Mouse (Mus musculus): Measurements from ENCODE around the gene Nme7.

The Nme7 gene

DNA sequence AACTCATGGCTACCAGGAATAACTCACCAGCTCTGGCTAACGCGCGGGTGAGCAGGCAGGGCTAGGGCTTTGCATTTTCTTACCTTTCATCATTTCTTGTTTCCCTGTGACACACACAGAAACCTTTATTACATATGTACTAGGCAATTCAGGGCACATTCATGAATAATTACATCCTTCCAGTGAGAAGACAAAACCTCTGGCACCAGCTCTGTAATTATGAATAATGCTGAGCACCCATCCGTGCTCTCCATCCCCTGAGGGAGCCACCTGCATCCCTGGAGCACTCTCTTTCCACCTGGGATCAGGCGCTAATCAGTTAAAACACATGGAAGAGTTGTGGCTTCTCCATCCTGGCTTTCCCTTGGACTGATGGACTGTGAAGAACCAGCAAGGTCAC is at the start of gene Nme7:
Gene Nme7 (plus strand): TSS at position 301 of the 400 bp plus-strand sequence.
- no peak for TF ChIP-seq GATA4 (IDR thresholded peaks at IDR 0.05; ENCODE audit: insufficient replicate concordance, low read length)

GRCm38 (mm10) chr1:164254836-164255235 is 49.1 kb upstream of the Nme7 start:
- TF ChIP-seq GATA4 (IDR thresholded peaks at IDR 0.05; ENCODE audit: insufficient replicate concordance, low read length): no peak

DNA sequence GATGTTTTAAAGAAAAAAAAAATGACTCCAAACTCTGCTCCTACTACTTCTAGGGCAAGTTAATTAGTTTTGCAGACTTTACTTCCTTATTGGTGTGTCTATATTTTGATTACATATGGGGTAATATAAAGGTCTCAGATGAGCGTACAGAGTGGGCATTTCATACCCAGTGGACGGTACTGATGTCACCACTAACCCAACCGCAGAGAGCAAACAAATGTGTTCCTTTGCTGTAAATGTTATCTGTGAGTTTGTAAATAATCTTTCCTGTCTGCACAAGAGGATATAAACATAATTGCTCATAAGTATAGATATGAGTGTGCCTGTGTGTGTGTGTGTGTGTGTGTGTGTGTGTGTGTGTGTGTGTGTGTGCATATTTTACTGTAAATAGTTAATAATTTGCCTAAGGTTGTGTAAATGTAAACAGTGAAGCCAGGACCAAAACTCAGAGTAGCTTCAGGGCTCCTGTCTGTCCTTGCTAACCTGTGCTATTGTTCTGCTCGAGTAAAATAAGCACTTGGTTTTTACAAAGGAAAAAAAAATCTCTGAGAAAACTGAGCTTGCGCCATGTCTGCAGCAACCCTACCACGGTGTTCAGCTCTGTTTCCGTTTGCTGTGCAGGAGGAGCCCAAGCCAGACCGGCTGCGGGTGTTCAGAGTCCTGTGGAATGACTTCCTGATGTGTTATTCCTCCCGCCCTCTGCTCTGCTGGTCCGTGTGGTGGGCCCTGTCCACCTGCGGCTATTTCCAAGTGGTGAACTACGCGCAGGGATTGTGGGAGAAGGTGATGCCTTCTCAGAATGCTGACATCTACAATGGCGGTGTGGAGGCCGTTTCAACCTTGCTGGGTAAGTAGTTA is 43.5 kb upstream of the Nme7 start:
- TF ChIP-seq GATA4 (IDR thresholded peaks at IDR 0.05; ENCODE audit: insufficient replicate concordance, low read length): no peak

DNA sequence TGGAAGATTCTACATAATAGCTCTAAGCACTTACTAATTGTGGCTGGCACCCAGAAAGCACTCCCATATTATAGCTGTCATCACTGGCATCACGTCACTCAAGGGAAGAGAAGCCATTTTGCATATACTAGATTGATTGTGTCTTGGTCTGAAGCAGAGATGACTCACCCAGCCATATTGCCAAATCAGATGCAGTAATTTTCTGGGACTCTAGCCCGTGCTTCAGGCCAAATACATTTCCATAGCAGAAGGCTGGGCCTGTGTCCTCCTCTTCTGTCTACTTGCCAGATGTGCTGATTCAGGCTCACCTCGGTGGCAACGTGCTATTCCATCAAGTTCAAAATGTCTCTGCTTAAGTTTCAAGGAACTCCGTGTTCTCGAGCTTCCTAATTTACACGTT is 42.4 kb upstream of the Nme7 start:
- no peak for TF ChIP-seq GATA4 (IDR thresholded peaks at IDR 0.05; ENCODE audit: insufficient replicate concordance, low read length)

DNA sequence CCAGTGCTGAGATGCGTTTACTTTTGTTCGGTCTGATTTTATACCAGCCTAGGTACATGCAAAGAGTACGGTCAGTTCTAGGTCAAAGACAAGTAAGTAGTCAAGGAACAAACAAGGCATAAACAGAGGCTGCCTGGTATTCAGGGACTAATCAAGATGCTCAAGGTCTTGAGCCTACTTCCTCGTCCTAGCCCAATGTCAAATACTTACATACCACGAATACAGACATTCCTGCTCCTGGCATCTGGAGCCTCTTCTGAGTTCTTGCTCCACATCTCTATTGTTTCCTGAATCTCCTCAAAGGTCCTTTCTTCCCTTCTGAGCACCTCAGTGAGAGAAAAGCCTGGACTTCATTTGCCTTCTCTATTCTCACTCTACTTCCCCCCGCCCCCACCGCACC is 33.0 kb upstream of the Nme7 start:
- no peak for TF ChIP-seq GATA4 (IDR thresholded peaks at IDR 0.05; ENCODE audit: insufficient replicate concordance, low read length)

DNA sequence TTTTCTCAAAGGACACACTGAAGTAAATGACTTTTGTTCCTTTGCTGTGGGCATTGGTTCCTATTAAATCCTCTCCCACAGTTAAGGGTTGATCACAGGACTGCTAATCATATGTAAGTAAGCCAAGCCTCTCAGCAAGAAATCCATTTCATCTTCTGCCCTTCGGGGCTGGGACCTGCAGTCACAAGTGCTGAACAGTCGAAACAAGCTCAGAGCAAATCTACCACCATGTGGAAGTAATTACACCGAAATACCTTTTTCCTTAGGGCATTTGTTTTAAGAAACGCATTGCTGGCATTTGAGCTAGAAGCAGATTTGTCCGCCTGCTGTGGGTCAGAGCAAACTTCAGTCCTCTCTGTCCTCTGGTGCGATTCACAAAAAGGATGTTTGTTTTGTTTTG is 30.3 kb upstream of the Nme7 start:
- no peak for TF ChIP-seq GATA4 (IDR thresholded peaks at IDR 0.05; ENCODE audit: insufficient replicate concordance, low read length)

- TF ChIP-seq GATA4 (IDR thresholded peaks at IDR 0.05; ENCODE audit: insufficient replicate concordance, low read length): no peak
These were observed 28.4 kb upstream of the Nme7 start, which contains the start of gene Ccdc181 for GRCm38 (mm10) chr1:164275455-164275954. Gene Ccdc181 (plus strand): TSS chr1:164275585.

- no peak for TF ChIP-seq GATA4 (IDR thresholded peaks at IDR 0.05; ENCODE audit: insufficient replicate concordance, low read length)
These were observed 27.4 kb upstream of the Nme7 start for GRCm38 (mm10) chr1:164276552-164276951.

DNA sequence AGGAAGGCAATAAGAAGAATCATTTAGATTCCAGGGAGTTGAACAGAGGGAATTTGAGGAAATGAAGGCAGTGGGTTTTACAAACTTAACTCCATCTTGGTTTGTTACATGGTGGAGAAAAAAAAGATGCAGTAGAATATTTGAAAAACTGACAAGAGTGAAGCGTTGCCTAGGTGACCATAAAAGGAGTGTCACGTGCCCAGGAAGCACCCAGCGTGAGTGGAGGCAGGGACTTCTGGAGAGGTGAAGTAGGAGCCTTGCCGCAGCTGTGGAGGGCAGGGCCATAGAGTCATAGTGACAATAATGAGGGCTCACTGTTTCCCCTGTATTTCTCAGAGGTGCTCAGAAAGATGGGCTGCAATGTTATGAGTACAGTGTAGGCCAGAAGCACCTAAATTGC is 24.6 kb upstream of the Nme7 start:
- no peak for TF ChIP-seq GATA4 (IDR thresholded peaks at IDR 0.05; ENCODE audit: insufficient replicate concordance, low read length)

GRCm38 (mm10) chr1:164284007-164284406 is 19.9 kb upstream of the Nme7 start:
- TF ChIP-seq GATA4 (IDR thresholded peaks at IDR 0.05; ENCODE audit: insufficient replicate concordance, low read length): no peak

- TF ChIP-seq GATA4 (IDR thresholded peaks at IDR 0.05; ENCODE audit: insufficient replicate concordance, low read length): no peak
These were observed 16.5 kb upstream of the Nme7 start for GRCm38 (mm10) chr1:164287406-164287805.

DNA sequence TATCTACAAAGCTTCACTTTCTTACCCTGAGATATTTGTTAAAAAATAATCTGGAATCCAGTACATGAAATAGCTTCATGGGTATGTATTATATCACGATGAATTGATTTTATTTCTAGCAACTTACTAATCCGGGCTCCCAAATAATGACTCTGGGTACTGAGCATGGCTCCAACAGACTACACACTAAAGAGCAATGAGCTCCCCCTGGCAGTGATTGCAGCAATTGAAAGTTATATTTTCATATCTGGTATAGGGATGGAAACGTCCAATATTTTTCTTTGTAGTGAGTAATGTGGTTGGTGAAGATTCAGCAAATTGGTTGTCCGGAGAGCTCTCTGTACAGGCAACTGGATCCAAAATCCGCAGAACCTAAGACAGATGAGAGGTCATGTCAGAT is 11.9 kb upstream of the Nme7 start:
- no peak for TF ChIP-seq GATA4 (IDR thresholded peaks at IDR 0.05; ENCODE audit: insufficient replicate concordance, low read length)

- no peak for TF ChIP-seq GATA4 (IDR thresholded peaks at IDR 0.05; ENCODE audit: insufficient replicate concordance, low read length)
These were observed 9.8 kb upstream of the Nme7 start for GRCm38 (mm10) chr1:164294071-164294470.

DNA sequence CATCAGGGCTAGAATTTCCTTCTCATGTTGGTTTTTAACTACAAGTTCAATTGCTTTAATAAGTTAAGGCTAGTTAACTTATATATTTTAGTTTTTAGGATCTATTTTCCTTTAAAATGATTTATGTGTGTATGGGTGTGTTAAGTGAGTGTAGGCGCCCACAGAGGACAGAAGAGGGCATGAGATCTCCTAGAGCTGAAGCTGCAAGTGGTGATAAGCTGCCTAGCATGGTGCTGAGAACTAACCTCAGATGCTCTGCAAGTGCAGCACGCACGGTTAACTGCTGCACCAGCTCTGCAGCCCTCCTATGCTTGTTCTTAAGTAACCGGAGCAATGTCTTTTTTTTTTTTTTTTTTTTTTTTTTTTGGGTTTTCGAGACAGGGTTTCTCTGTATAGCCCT is 7.4 kb upstream of the Nme7 start:
- no peak for TF ChIP-seq GATA4 (IDR thresholded peaks at IDR 0.05; ENCODE audit: insufficient replicate concordance, low read length)

GRCm38 (mm10) chr1:164301949-164302348 is 2.0 kb upstream of the Nme7 start:
- TF ChIP-seq GATA4 (IDR thresholded peaks at IDR 0.05; ENCODE audit: insufficient replicate concordance, low read length): no peak

DNA sequence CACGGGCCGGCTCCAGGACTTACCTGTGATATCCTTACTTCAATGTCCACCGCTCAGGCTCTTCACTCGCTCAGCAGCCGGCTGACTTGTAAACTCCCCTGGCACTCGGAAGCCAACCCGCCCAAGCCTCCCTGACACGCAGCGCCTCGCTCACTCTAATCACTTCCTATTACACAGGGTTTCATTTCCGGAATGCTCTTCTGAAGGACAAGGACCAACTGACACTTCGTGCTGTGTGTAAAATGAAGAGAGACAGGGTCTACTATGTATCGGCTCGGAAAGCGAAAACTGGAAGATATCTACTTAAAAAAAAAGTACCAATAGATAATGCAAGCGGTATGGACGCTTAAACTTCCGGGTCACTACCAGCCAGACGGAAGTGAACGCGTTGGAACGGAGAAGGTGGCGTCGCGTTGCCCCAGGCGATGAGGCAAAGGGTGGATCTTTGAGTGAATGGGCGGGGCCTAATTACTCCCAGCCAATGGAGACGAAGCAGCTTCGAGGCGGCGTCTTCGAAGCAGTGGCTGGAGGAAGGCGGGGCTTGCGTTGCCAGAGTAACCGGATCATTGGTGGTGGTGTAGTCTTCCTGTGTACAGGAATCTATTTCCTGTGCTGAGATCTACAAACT is 3.3 kb downstream of the Nme7 start, which contains the start of gene Blzf1:
Gene Blzf1 (minus strand): TSS at position 366 of the 628 bp plus-strand sequence.
- no peak; the same call in 1 of the 2 replicates for TF ChIP-seq GATA4 (IDR thresholded peaks at IDR 0.05; ENCODE audit: insufficient replicate concordance, low read length)
